Mouse (Mus musculus) kidney, postnatal 0 days (tissue): Measurements from ENCODE around the gene Mef2a. TPM values are rescaled to one million over a fixed set of nuclear protein-coding genes. Genes with fewer than 3 reads are reported as not detected.

Experiments
- ATAC-seq: fragments of 200-750 bp; cut with Nextera tagmentation; replicated peaks from 2 replicates; pipeline ENCODE4 v1.8.0; 2017; ENCODE audit warnings: low read depth, moderate number of reproducible peaks, moderate TSS enrichment, moderate library complexity; ENCODE audit not compliant: low FRiP score
- DNase-seq: peaks from one replicate; pipeline ENCODE4 v3.0.0-alpha.2; 2016; ENCODE audit warnings: low spot score
- H3K27ac ChIP-seq: fragments of 300-500 bp; sonication (generic); 2 replicates; pipeline ENCODE4 v1.5.1; 2014; ENCODE audit warnings: mild to moderate bottlenecking
- H3K27me3 ChIP-seq: fragments of 300-500 bp; sonication (generic); 2 replicates; pipeline ENCODE4 v1.6.1; 2014; ENCODE audit warnings: low read length, mixed read lengths; ENCODE audit not compliant: insufficient read depth
- H3K36me3 ChIP-seq: fragments of 300-500 bp; sonication (generic); 2 replicates; pipeline ENCODE4 v1.6.1; 2014; ENCODE audit warnings: low read length, mixed read lengths; ENCODE audit not compliant: insufficient read depth
- H3K4me1 ChIP-seq: fragments of 300-500 bp; sonication (generic); replicated peaks from 2 replicates; pipeline ENCODE4 v1.6.1; 2014; ENCODE audit warnings: antibody characterized with exemption, low read length, mixed read lengths; ENCODE audit not compliant: insufficient read depth
- H3K4me2 ChIP-seq: fragments of 300-500 bp; sonication (generic); 2 replicates; pipeline ENCODE4 v1.6.1; 2014; ENCODE audit warnings: mild to moderate bottlenecking, low read length, moderate library complexity, mixed read lengths
- H3K4me3 ChIP-seq: fragments of 300-500 bp; sonication (generic); replicated peaks from 2 replicates; pipeline ENCODE4 v1.5.1; 2014; ENCODE audit warnings: low read depth, low read length
- H3K9ac ChIP-seq: fragments of 300-500 bp; sonication (generic); 2 replicates; pipeline ENCODE4 v1.6.1; 2014; ENCODE audit warnings: low read depth, low read length
- H3K9me3 ChIP-seq: fragments of 300-500 bp; sonication (generic); replicated peaks from 2 replicates; pipeline ENCODE4 v1.6.1; 2016; ENCODE audit warnings: low read length, inconsistent platforms, mixed read lengths
- CTCF ChIP-seq: IDR thresholded peaks from 2 replicates; pipeline ENCODE4 v1.5.1; 2016; ENCODE audit warnings: antibody characterized with exemption, low read depth, mild to moderate bottlenecking, moderate library complexity
- WGBS: fragments of 180-500 bp; shearing (Covaris S2); extraction: QIAGEN DNeasy Blood & Tissue Kit; methylation state at CpG from one replicate; pipeline ENCODE4 v1.1.7; 2014; 5-methylcytosine and 5-hydroxymethylcytosine counted together
- polyA plus RNA-seq: library from polyadenylated mRNA; unstranded; fragments of >200 nt; fragmentation: Nextera tagmentation; extraction: Ambion mirVana; gene quantifications from 2 replicates; pipeline ENCODE4 v1.2.1, GENCODE M21; 2015

Gene Mef2a
- polyA plus RNA-seq, 1 experiment from 2014 or later: 33.3 TPM

GRCm38 (mm10) chr7:67355870-67356269 lies 16.8 kb downstream of the Mef2a start:
- WGBS: 97% methylated on average over 5 of the region's 5 CpGs
- no peak for ATAC-seq
- TF ChIP-seq CTCF: no peak

DNA sequence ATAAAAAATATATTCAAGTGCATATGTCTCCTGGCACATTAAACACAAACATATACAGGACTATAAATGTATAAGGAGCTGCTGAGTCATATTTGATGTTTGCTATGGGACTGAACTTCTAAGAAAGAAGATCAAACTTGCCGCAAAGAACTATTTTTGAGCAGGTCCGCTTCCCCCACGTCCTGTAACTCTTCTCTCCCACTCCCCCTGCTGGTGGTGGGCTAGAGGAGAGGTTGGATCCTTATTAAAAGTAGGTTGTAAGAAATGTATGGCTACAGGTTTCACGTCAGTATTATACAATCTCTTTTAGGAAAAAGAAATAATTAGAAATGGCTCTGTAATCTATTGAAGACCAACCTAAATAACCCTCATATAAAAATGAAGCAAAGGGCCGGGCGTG lies 19.0 kb downstream of the Mef2a start:
- Histone ChIP-seq H3K36me3 (no peaks in the 10 kb centered on the region), H3K4me2 (no peak overlapping the region), H3K27me3 (no peaks in the 10 kb centered on the region), H3K9me3 (no peaks in the 10 kb centered on the region), H3K27ac (no peak overlapping the region), H3K9ac (no peak overlapping the region), H3K4me3 (no peak overlapping the region), H3K4me1 (no peaks in the 10 kb centered on the region)
- DNase-seq (no peak), ATAC-seq (no peak)
- WGBS: 90% methylated on average over 6 of the region's 6 CpGs
- TF ChIP-seq CTCF: peak; percentile 36

More at GRCm38 (mm10) chr7:67355870-67356269, 16.8 kb downstream of the Mef2a start:
- no peak overlapping the region for H3K4me2 ChIP-seq
- H3K9me3 ChIP-seq: no peaks in the 10 kb centered on the region
- DNase-seq: no peak
- no peak overlapping the region for H3K4me3 ChIP-seq
- no peaks in the 10 kb centered on the region for H3K4me1 ChIP-seq
- H3K9ac ChIP-seq: no peak overlapping the region
- no peaks in the 10 kb centered on the region for H3K36me3 ChIP-seq
- H3K27ac ChIP-seq: no peak overlapping the region
- H3K27me3 ChIP-seq: no peaks in the 10 kb centered on the region

DNA sequence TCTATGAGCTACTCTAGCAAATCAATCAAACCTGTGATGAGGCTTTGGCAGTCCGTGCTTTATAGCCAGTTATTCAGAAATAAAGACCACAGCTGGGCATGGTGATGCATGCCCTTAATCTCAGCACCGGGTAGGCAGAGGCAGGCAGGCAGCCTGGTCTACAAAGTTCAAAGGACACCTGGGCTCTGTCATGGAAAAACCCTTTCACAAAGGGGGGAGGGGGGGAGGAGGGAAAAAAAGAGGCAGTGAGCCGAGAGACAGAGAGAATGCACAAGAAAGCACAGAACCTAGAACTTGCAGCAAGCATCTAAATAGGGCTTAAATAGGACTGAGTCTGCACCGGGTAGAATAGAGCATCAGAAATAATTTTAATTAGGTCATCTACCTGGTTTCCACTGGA lies 19.7 kb downstream of the Mef2a start:
- no peak for ATAC-seq
- no peaks in the 10 kb centered on the region for H3K36me3 ChIP-seq

GRCm38 (mm10) chr7:67344443-67344842 lies 28.2 kb downstream of the Mef2a start:
- no peaks in the 10 kb centered on the region for H3K4me1 ChIP-seq
- 89% methylated on average over 1 of the region's 1 CpGs for WGBS
- no peak for TF ChIP-seq CTCF
- ATAC-seq (no peak), DNase-seq (no peak)
- H3K9me3 ChIP-seq: no peaks in the 10 kb centered on the region
- H3K4me3 ChIP-seq: no peak overlapping the region
- no peak overlapping the region for H3K9ac ChIP-seq
- no peak overlapping the region for H3K27ac ChIP-seq
- no peak overlapping the region for H3K4me2 ChIP-seq
- H3K27me3 ChIP-seq: no peaks in the 10 kb centered on the region
- no peaks in the 10 kb centered on the region for H3K36me3 ChIP-seq

More for the DNA sequence above, 19.7 kb downstream of the Mef2a start:
- no peak overlapping the region for H3K9ac ChIP-seq
- no peak for DNase-seq
- H3K4me2 ChIP-seq: no peak overlapping the region
- no peak overlapping the region for H3K27ac ChIP-seq
- H3K4me1 ChIP-seq: no peaks in the 10 kb centered on the region
- H3K27me3 ChIP-seq: no peaks in the 10 kb centered on the region
- H3K9me3 ChIP-seq: no peaks in the 10 kb centered on the region
- no peak overlapping the region for H3K4me3 ChIP-seq
- TF ChIP-seq CTCF: no peak
- 87% methylated on average over 4 of the region's 4 CpGs for WGBS

- no peak for DNase-seq
- 81% methylated on average over 7 of the region's 7 CpGs for WGBS
- Histone ChIP-seq H3K36me3 (no peaks in the 10 kb centered on the region), H3K27me3 (no peaks in the 10 kb centered on the region), H3K9me3 (no peaks in the 10 kb centered on the region), H3K4me3 (no peak overlapping the region), H3K27ac (no peak overlapping the region), H3K4me2 (no peak overlapping the region), H3K4me1 (no peaks in the 10 kb centered on the region), H3K9ac (no peak overlapping the region)
- no peak for TF ChIP-seq CTCF
- ATAC-seq: no peak
Observed at GRCm38 (mm10) chr7:67342067-67342625, 30.5 kb downstream of the Mef2a start.

DNA sequence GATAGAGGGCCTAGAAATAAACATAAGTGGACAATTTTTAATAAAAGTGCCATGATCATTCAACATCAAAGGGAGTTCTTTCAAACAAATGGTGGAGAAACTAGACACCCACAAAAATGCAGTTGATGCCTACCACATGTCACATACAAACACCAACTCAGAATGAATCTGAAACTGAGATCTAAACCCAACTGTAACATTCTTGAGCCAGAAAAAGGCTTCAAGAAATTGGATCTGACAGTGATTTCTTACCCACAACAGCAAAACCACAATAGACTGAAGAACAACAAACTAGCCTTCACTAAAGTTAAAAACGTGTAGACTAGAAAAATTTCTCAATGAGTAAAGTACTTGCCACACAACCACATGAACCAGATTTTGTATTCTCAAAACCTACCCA lies 52.3 kb downstream of the Mef2a start:
- no peak overlapping the region for H3K27ac ChIP-seq
- H3K27me3 ChIP-seq: no peaks in the 10 kb centered on the region
- H3K9me3 ChIP-seq: no peaks in the 10 kb centered on the region
- no peak for ATAC-seq
- DNase-seq: peak; percentile 8
- no peak overlapping the region for H3K4me3 ChIP-seq
- no peak for TF ChIP-seq CTCF
- H3K36me3 ChIP-seq: no peaks in the 10 kb centered on the region
- 44% methylated on average over 1 of the region's 1 CpGs for WGBS
- no peak overlapping the region for H3K4me2 ChIP-seq
- H3K9ac ChIP-seq: no peak overlapping the region
- no peaks in the 10 kb centered on the region for H3K4me1 ChIP-seq

GRCm38 (mm10) chr7:67318697-67319096 lies 54.0 kb downstream of the Mef2a start:
- no peak overlapping the region for H3K9ac ChIP-seq
- TF ChIP-seq CTCF: no peak
- H3K4me2 ChIP-seq: no peak overlapping the region
- DNase-seq: no peak
- ATAC-seq: no peak
- H3K27ac ChIP-seq: no peak overlapping the region
- no peaks in the 10 kb centered on the region for H3K36me3 ChIP-seq
- no peaks in the 10 kb centered on the region for H3K4me1 ChIP-seq
- no peaks in the 10 kb centered on the region for H3K27me3 ChIP-seq
- H3K4me3 ChIP-seq: no peak overlapping the region
- H3K9me3 ChIP-seq: no peaks in the 10 kb centered on the region
